Mouse (Mus musculus) liver, adult 2 months (tissue): ENCODE data around the gene Bloc1s2.

Experiments used
- CTCF ChIP-seq: fragments of 200-500 bp; IDR thresholded peaks from 2 replicates; pipeline ENCODE4 v1.5.1; 2011; ENCODE audit warnings: low read depth, low read length, control low read depth
- POLR2A ChIP-seq: fragments of 200-500 bp; IDR thresholded peaks from 2 replicates; pipeline ENCODE4 v1.6.1; 2011; ENCODE audit warnings: low read length, control low read depth; ENCODE audit not compliant: insufficient read depth; ENCODE audit errors: extremely low read depth

GRCm38 (mm10) chr19:44135960-44136485, 10.2 kb downstream of the Bloc1s2 start:
- TF ChIP-seq CTCF (no peak), POLR2A (no peak)
